In the genomic region with DNA sequence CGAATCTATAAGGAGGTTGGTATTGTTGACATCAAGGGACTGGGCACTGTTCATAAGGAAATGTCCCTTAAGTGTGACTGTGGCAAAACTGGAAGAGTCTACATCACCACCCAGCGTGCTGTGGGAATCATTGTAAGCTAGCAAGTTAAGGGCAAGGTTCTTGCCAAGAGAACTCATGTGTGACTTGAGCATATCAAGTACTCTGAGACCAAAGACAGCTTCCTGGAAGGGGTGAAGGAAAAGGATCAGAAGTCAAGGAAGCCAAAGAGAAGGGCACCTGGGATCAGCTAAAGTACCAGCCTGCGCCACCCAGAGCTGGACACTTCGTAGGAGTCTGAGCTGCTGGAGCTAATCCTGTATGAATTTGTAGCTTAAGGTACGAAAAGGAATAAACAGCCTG, we compare ENCODE assay signal across 14 mouse cellular contexts.
"Had no signal": no experiment of that assay in that cellular context is flagged by ENCODE, and none has a peak within 500 bp of the region (broad histone marks: within the 10 kb centered on the region; RNA-seq: fewer than 3 reads in every experiment).

No protein-coding gene starts in this region.

- H3K4me1 ChIP-seq: intestine, embryonic 15.5 days; midbrain, embryonic 10.5 days; neural tube, embryonic 15.5 days had no signal

- H3K27ac ChIP-seq: intestine, embryonic 15.5 days; limb, embryonic 12.5 days; liver, embryonic 14.5 days; midbrain, embryonic 10.5 days; neural tube, embryonic 15.5 days had no signal

- H3K9ac ChIP-seq: intestine, embryonic 15.5 days; limb, embryonic 12.5 days; liver, embryonic 14.5 days; neural tube, embryonic 15.5 days had no signal

- ATAC-seq: intestine, embryonic 15.5 days; lung, postnatal 0 days had no signal

- DNase-seq: kidney, postnatal 10 days; lung, adult 2 months; lung, postnatal 4 days; midbrain, embryonic 14.5 days; right cerebral cortex, adult 18-20 months; right cerebral cortex, postnatal 25 days; thymus, adult 18-20 months had no signal

- H3K4me2 ChIP-seq: intestine, embryonic 15.5 days; limb, embryonic 12.5 days; neural tube, embryonic 15.5 days had no signal

- H3K9me3 ChIP-seq: intestine, embryonic 15.5 days; limb, embryonic 12.5 days; midbrain, embryonic 10.5 days; neural tube, embryonic 15.5 days had no signal

- H3K4me3 ChIP-seq: intestine, embryonic 15.5 days; limb, embryonic 12.5 days; midbrain, embryonic 10.5 days; myocyte; neural tube, embryonic 15.5 days had no signal

- H3K27me3 ChIP-seq: intestine, embryonic 15.5 days; limb, embryonic 12.5 days; neural tube, embryonic 15.5 days had no signal
